Mouse (Mus musculus): ENCODE results near the gene Ccr3. TPM values are rescaled to one million over a fixed set of nuclear protein-coding genes. Genes with fewer than 3 reads are reported as not detected.
A peak's percentile ranks its signal among the peaks of the same experiment; 100 is the strongest.
"Not testable (repeated sequence)": the region's sequence is repeated elsewhere in the genome, so short reads cannot be mapped to it uniquely, and the experiment has no call there.

Gene Ccr3
- total and polyA plus RNA-seq, 3 experiments: 0.04 TPM; not detected in 2

GRCm38 (mm10) chr9:124056158-124056709 lies 34.5 kb downstream of the Ccr3 start:
- Histone ChIP-seq H3K9ac (ENCODE audit: insufficient read depth, low read depth) (no peak overlapping the region), H3K27me3 (replicated peaks) (no peaks in the 10 kb centered on the region), H3K4me2 (ENCODE audit: insufficient read depth, low read depth, poor library complexity, severe bottlenecking) (no peak overlapping the region), H3K36me3 (replicated peaks in 1 of 2; ENCODE audit: control insufficient read depth in 1 of 2, insufficient read depth in 1 of 2, low read length in 1 of 2) (no peaks in the 10 kb centered on the region), H3K9me3 (replicated peaks; ENCODE audit: low read length) (no peaks in the 10 kb centered on the region), H3K79me2 (replicated peaks; ENCODE audit: control insufficient read depth, extremely low read depth, insufficient read depth, poor library complexity, severe bottlenecking) (no peaks in the 10 kb centered on the region), H3K27ac (ENCODE audit: insufficient read depth, low read depth) (no peak overlapping the region), H3K4me1 (ENCODE audit: control insufficient read depth in 1 of 2, insufficient read depth in 2 of 2) (peaks cover 9 to 33% of the 10 kb centered on the region in 2 experiments), H3K4me3 (replicated peaks in 1 of 3; ENCODE audit: low read depth in 2 of 3, low read length in 2 of 3, poor library complexity in 1 of 3) (no peak overlapping the region)
- DNase-seq (ENCODE audit: extremely low read depth): no peak
- in situ Hi-C loops (cut with MboI; ENCODE audit: low pct_ligation_motif_present, low pct_unique_long_range_greater_than_20kb, low sequenced_read_pairs): no loop called here
- dilution Hi-C loops (cut with MboI; ENCODE audit: extremely low pct_ligation_motif_present, extremely low pct_unique_long_range_greater_than_20kb, low sequenced_read_pairs): no loop called here
- 0 out of 2 replicates have a peak, but pooled peaks have one; percentile 15 for TF ChIP-seq TCF12 (IDR thresholded peaks at IDR 0.05; ENCODE audit: low read depth, low read length)
- TF ChIP-seq E2F4 (IDR thresholded peaks at IDR 0.05; ENCODE audit: insufficient replicate concordance, low read depth, low read length): no peak
- no peak for TF ChIP-seq CHD2 (IDR thresholded peaks at IDR 0.05; ENCODE audit: low read length)
- TF ChIP-seq IRF4 (IDR thresholded peaks at IDR 0.05; ENCODE audit: low read depth, low read length): peak; percentile 40; the same call in 1 of the 2 replicates
- no peak for TF ChIP-seq BHLHE40 (IDR thresholded peaks at IDR 0.05; ENCODE audit: low read depth, low read length)
- TF ChIP-seq SMC3 (IDR thresholded peaks at IDR 0.05; ENCODE audit: low read depth, low read length): no peak
- TF ChIP-seq JUN (IDR thresholded peaks at IDR 0.05; ENCODE audit: insufficient read depth, low read depth, low read length): no peak
- TF ChIP-seq MEF2A (IDR thresholded peaks at IDR 0.05; ENCODE audit: borderline replicate concordance, low read depth, low read length): peak; percentile 54; the same call in 1 of the 2 replicates
- no peak for TF ChIP-seq ZC3H11A (IDR thresholded peaks at IDR 0.05; ENCODE audit: low read depth, low read length)
- TF ChIP-seq MAZ (IDR thresholded peaks at IDR 0.05; ENCODE audit: low read depth, low read length): no peak
- no peak for TF ChIP-seq GABPA (IDR thresholded peaks at IDR 0.05; ENCODE audit: insufficient replicate concordance, low read depth, low read length)
- no peak for TF ChIP-seq PAX5 (IDR thresholded peaks at IDR 0.05; ENCODE audit: low read length)
- TF ChIP-seq ZMIZ1 (IDR thresholded peaks at IDR 0.05; ENCODE audit: low read depth, low read length): no peak
- TF ChIP-seq USF2 (conservative IDR thresholded peaks at IDR 0.05; ENCODE audit: low read depth, low read length): no peak
- no peak for TF ChIP-seq ELF1 (IDR thresholded peaks at IDR 0.05; ENCODE audit: low read depth, low read length)
- peak; percentile 82; the same call in 1 of the 2 replicates for TF ChIP-seq CHD1 (IDR thresholded peaks at IDR 0.05; ENCODE audit: low read depth, low read length)
- peak; percentile 49; the same call in 1 of the 2 replicates for TF ChIP-seq EP300 (IDR thresholded peaks at IDR 0.05; ENCODE audit: low read length)

- TF ChIP-seq JUND (conservative IDR thresholded peaks at IDR 0.05; ENCODE audit: low read depth, low read length): peak; percentile 48; the same call in 1 of the 2 replicates
- TF ChIP-seq BHLHE40 (IDR thresholded peaks at IDR 0.05; ENCODE audit: low read depth, low read length): peak; percentile 22; the same call in 1 of the 2 replicates
- TF ChIP-seq JUN (IDR thresholded peaks at IDR 0.05; ENCODE audit: insufficient read depth, low read depth, low read length): peak; percentile 35
- TF ChIP-seq ZNF384 (IDR thresholded peaks at IDR 0.05; ENCODE audit: low read depth, low read length): no peak
- TF ChIP-seq IRF4 (IDR thresholded peaks at IDR 0.05; ENCODE audit: low read depth, low read length): peak; percentile 53; the same call in 1 of the 2 replicates
- peak; percentile 82 for TF ChIP-seq EP300 (IDR thresholded peaks at IDR 0.05; ENCODE audit: low read length)
- no peak for TF ChIP-seq ZMIZ1 (IDR thresholded peaks at IDR 0.05; ENCODE audit: low read depth, low read length)
- TF ChIP-seq MEF2A (IDR thresholded peaks at IDR 0.05; ENCODE audit: borderline replicate concordance, low read depth, low read length): 0 out of 2 replicates have a peak, but pooled peaks have one; percentile 36
- dilution Hi-C loops (cut with MboI; ENCODE audit: extremely low pct_ligation_motif_present, extremely low pct_unique_long_range_greater_than_20kb, low sequenced_read_pairs) (no loop called here), in situ Hi-C loops (cut with MboI; ENCODE audit: low pct_ligation_motif_present, low pct_unique_long_range_greater_than_20kb, low sequenced_read_pairs) (no loop called here)
- Histone ChIP-seq H3K4me1 (ENCODE audit: control insufficient read depth in 1 of 2, insufficient read depth in 2 of 2) (peaks cover 9 to 28% of the 10 kb centered on the region in 2 experiments), H3K27me3 (replicated peaks) (no peaks in the 10 kb centered on the region), H3K79me2 (replicated peaks; ENCODE audit: control insufficient read depth, extremely low read depth, insufficient read depth, poor library complexity, severe bottlenecking) (no peaks in the 10 kb centered on the region), H3K4me2 (ENCODE audit: insufficient read depth, low read depth, poor library complexity, severe bottlenecking) (no peak overlapping the region), H3K9ac (ENCODE audit: insufficient read depth, low read depth) (no peak overlapping the region), H3K36me3 (replicated peaks in 1 of 2; ENCODE audit: control insufficient read depth in 1 of 2, insufficient read depth in 1 of 2, low read length in 1 of 2) (no peaks in the 10 kb centered on the region), H3K9me3 (replicated peaks; ENCODE audit: low read length) (no peaks in the 10 kb centered on the region), H3K4me3 (replicated peaks in 1 of 3; ENCODE audit: low read depth in 2 of 3, low read length in 2 of 3, poor library complexity in 1 of 3) (no peak overlapping the region), H3K27ac (ENCODE audit: insufficient read depth, low read depth) (no peak overlapping the region)
- DNase-seq (ENCODE audit: extremely low read depth): peak; percentile 35
Observed at GRCm38 (mm10) chr9:124059660-124060352, 38.0 kb downstream of the Ccr3 start.

- H3K27ac ChIP-seq (ENCODE audit: insufficient read depth, low read depth); H3K36me3 ChIP-seq (replicated peaks in 1 of 2; ENCODE audit: control insufficient read depth in 1 of 2, insufficient read depth in 1 of 2, low read length in 1 of 2); H3K9ac ChIP-seq (ENCODE audit: insufficient read depth, low read depth); H3K79me2 ChIP-seq (replicated peaks; ENCODE audit: control insufficient read depth, extremely low read depth, insufficient read depth, poor library complexity, severe bottlenecking); in situ Hi-C loops (cut with MboI; ENCODE audit: low pct_ligation_motif_present, low pct_unique_long_range_greater_than_20kb, low sequenced_read_pairs); H3K4me2 ChIP-seq (ENCODE audit: insufficient read depth, low read depth, poor library complexity, severe bottlenecking); H3K4me3 ChIP-seq (replicated peaks in 1 of 3; ENCODE audit: low read depth in 2 of 3, low read length in 2 of 3, poor library complexity in 1 of 3); DNase-seq (ENCODE audit: extremely low read depth); H3K9me3 ChIP-seq (replicated peaks; ENCODE audit: low read length); dilution Hi-C loops (cut with MboI; ENCODE audit: extremely low pct_ligation_motif_present, extremely low pct_unique_long_range_greater_than_20kb, low sequenced_read_pairs); H3K27me3 ChIP-seq (replicated peaks): not testable (repeated sequence)
- H3K4me1 ChIP-seq (ENCODE audit: control insufficient read depth in 1 of 2, insufficient read depth in 2 of 2): peaks cover 9 to 20% of the 10 kb centered on the region in 2 experiments
Observed at GRCm38 (mm10) chr9:124061474-124062432, 40.0 kb downstream of the Ccr3 start.

All from CH12.LX (cell line).